Mouse (Mus musculus) thymus, adult 18-20 months (tissue): ENCODE results near the gene Gm20696.
A peak's percentile ranks its signal among the peaks of the same experiment; 100 is the strongest.

Source experiments
- DNase-seq, 2 experiments: peaks; one replicate each; pipeline ENCODE4 v3.0.0; 2022; ENCODE audit warnings: mixed read lengths in 2 of 2

Gm20696 gene

GRCm38 (mm10) chr6:99478873-99479650 lies 187.5 kb downstream of the Gm20696 start:
- no peak for DNase-seq

GRCm38 (mm10) chr6:99475040-99475439 lies 191.6 kb downstream of the Gm20696 start:
- DNase-seq = no peak

GRCm38 (mm10) chr6:99470906-99471305 lies 195.7 kb downstream of the Gm20696 start:
- no peak for DNase-seq

- no peak for DNase-seq
Observed at GRCm38 (mm10) chr6:99469134-99469834, 197.3 kb downstream of the Gm20696 start.

- no peak for DNase-seq
Observed at GRCm38 (mm10) chr6:99467831-99468230, 198.8 kb downstream of the Gm20696 start.

GRCm38 (mm10) chr6:99467109-99467508 lies 199.5 kb downstream of the Gm20696 start:
- DNase-seq = no peak

GRCm38 (mm10) chr6:99466354-99466753 lies 200.2 kb downstream of the Gm20696 start:
- no peak for DNase-seq

- DNase-seq = no peak
Observed at GRCm38 (mm10) chr6:99464449-99464848, 202.1 kb downstream of the Gm20696 start.

- DNase-seq = no peak
Observed at GRCm38 (mm10) chr6:99463906-99464305, 202.7 kb downstream of the Gm20696 start.

GRCm38 (mm10) chr6:99458775-99459174 lies 207.8 kb downstream of the Gm20696 start:
- DNase-seq = no peak

- no peak for DNase-seq
Observed at GRCm38 (mm10) chr6:99453763-99454520, 212.7 kb downstream of the Gm20696 start.

- peak in 1 of 2 experiments; percentile 46 for DNase-seq
Observed at GRCm38 (mm10) chr6:99452638-99453185, 213.9 kb downstream of the Gm20696 start.

GRCm38 (mm10) chr6:99451479-99451878 lies 215.1 kb downstream of the Gm20696 start:
- no peak for DNase-seq

- no peak for DNase-seq
Observed at GRCm38 (mm10) chr6:99447447-99447846, 219.2 kb downstream of the Gm20696 start.

GRCm38 (mm10) chr6:99446801-99447415 lies 219.7 kb downstream of the Gm20696 start:
- no peak for DNase-seq

GRCm38 (mm10) chr6:99443460-99443859 lies 223.1 kb downstream of the Gm20696 start:
- DNase-seq = no peak

- DNase-seq = no peak
Observed at GRCm38 (mm10) chr6:99441100-99441499, 225.5 kb downstream of the Gm20696 start.

GRCm38 (mm10) chr6:99440606-99441005 lies 226.0 kb downstream of the Gm20696 start:
- DNase-seq = no peak

- no peak for DNase-seq
Observed at GRCm38 (mm10) chr6:99439878-99440361, 226.7 kb downstream of the Gm20696 start.

GRCm38 (mm10) chr6:99439214-99439877 lies 227.3 kb downstream of the Gm20696 start:
- DNase-seq = no peak

- DNase-seq = no peak
Observed at GRCm38 (mm10) chr6:99436371-99436770, 230.2 kb downstream of the Gm20696 start.

GRCm38 (mm10) chr6:99435140-99435539 lies 231.5 kb downstream of the Gm20696 start:
- peak in 1 of 2 experiments; percentile 40 for DNase-seq
